Mouse (Mus musculus): ENCODE measurements around the gene Per2. TPM values are rescaled to one million over a fixed set of nuclear protein-coding genes. Genes with fewer than 3 reads are reported as not detected.

The Per2 gene
- polyA plus RNA-seq, 1 experiment from 2014 or later = 7.3 TPM

- H3K4me2 ChIP-seq (replicated peaks; ENCODE audit: low read depth, low read length) = no peak overlapping the region
- H3K36me3 ChIP-seq (ENCODE audit: insufficient read depth, low read length) = peaks cover 38% of the 10 kb centered on the region
- TF ChIP-seq CTCF (IDR thresholded peaks at IDR 0.05) (no peak), EP300 (IDR thresholded peaks at IDR 0.05) (no peak)
- peak overlapping the region; percentile 33; the same call in 1 of the 2 replicates for H3K27ac ChIP-seq (ENCODE audit: low read length)
- H3K9me3 ChIP-seq (ENCODE audit: low read length) = no peaks in the 10 kb centered on the region
- H3K27me3 ChIP-seq (replicated peaks; ENCODE audit: insufficient read depth, low read length) = no peaks in the 10 kb centered on the region
- peaks cover 41% of the 10 kb centered on the region for H3K4me1 ChIP-seq (ENCODE audit: insufficient read depth, low read depth, low read length)
- no peak for DNase-seq (ENCODE audit: low spot score)
- WGBS = 41% methylated on average over 5 of the region's 5 CpGs
- no peak overlapping the region for H3K9ac ChIP-seq (replicated peaks; ENCODE audit: low read depth)
- H3K4me3 ChIP-seq (ENCODE audit: low read depth, low read length) = no peak overlapping the region
- ATAC-seq = no peak
These were observed 7.5 kb downstream of the Per2 start for GRCm38 (mm10) chr1:91451547-91452084.

GRCm38 (mm10) chr1:91450851-91451250 is 8.3 kb downstream of the Per2 start:
- H3K27me3 ChIP-seq (replicated peaks; ENCODE audit: insufficient read depth, low read length) = no peaks in the 10 kb centered on the region
- H3K27ac ChIP-seq (ENCODE audit: low read length) = no peak overlapping the region
- ATAC-seq (no peak), DNase-seq (ENCODE audit: low spot score) (no peak)
- H3K9me3 ChIP-seq (ENCODE audit: low read length) = no peaks in the 10 kb centered on the region
- H3K36me3 ChIP-seq (ENCODE audit: insufficient read depth, low read length) = peaks cover 40% of the 10 kb centered on the region
- TF ChIP-seq CTCF (IDR thresholded peaks at IDR 0.05) = no peak
- no peak for TF ChIP-seq EP300 (IDR thresholded peaks at IDR 0.05)
- no peak overlapping the region for H3K4me2 ChIP-seq (replicated peaks; ENCODE audit: low read depth, low read length)
- H3K4me1 ChIP-seq (ENCODE audit: insufficient read depth, low read depth, low read length) = peaks cover 44% of the 10 kb centered on the region
- WGBS = 65% methylated on average over 5 of the region's 5 CpGs
- H3K9ac ChIP-seq (replicated peaks; ENCODE audit: low read depth) = no peak overlapping the region
- no peak overlapping the region for H3K4me3 ChIP-seq (ENCODE audit: low read depth, low read length)

GRCm38 (mm10) chr1:91448688-91449087 is 10.4 kb downstream of the Per2 start:
- DNase-seq (ENCODE audit: low spot score) (peak; percentile 92), ATAC-seq (peak; percentile 92)
- H3K4me1 ChIP-seq (ENCODE audit: insufficient read depth, low read depth, low read length) = peaks cover 26% of the 10 kb centered on the region; the same call in 1 of the 2 replicates
- H3K27ac ChIP-seq (ENCODE audit: low read length) = peak overlapping the region; percentile 82
- no peaks in the 10 kb centered on the region for H3K9me3 ChIP-seq (ENCODE audit: low read length)
- H3K4me3 ChIP-seq (ENCODE audit: low read depth, low read length) = no peak overlapping the region
- no peaks in the 10 kb centered on the region for H3K27me3 ChIP-seq (replicated peaks; ENCODE audit: insufficient read depth, low read length)
- H3K4me2 ChIP-seq (replicated peaks; ENCODE audit: low read depth, low read length) = no peak overlapping the region
- peaks cover 52% of the 10 kb centered on the region for H3K36me3 ChIP-seq (ENCODE audit: insufficient read depth, low read length)
- H3K9ac ChIP-seq (replicated peaks; ENCODE audit: low read depth) = no peak overlapping the region
- whole genome bisulfite sequencing = 60% methylated on average over 10 of the region's 10 CpGs
- TF ChIP-seq CTCF (IDR thresholded peaks at IDR 0.05) (no peak), EP300 (IDR thresholded peaks at IDR 0.05) (peak; percentile 97)

- H3K36me3 ChIP-seq (ENCODE audit: insufficient read depth, low read length) = peaks cover 61% of the 10 kb centered on the region
- H3K4me1 ChIP-seq (ENCODE audit: insufficient read depth, low read depth, low read length) = peaks cover 11% of the 10 kb centered on the region; the same call in 1 of the 2 replicates
- DNase-seq (ENCODE audit: low spot score) = no peak
- no peaks in the 10 kb centered on the region for H3K27me3 ChIP-seq (replicated peaks; ENCODE audit: insufficient read depth, low read length)
- H3K4me3 ChIP-seq (ENCODE audit: low read depth, low read length) = no peak overlapping the region
- whole genome bisulfite sequencing = 84% methylated on average over 4 of the region's 4 CpGs
- no peaks in the 10 kb centered on the region for H3K9me3 ChIP-seq (ENCODE audit: low read length)
- ATAC-seq = no peak
- no peak overlapping the region for H3K4me2 ChIP-seq (replicated peaks; ENCODE audit: low read depth, low read length)
- no peak for TF ChIP-seq CTCF (IDR thresholded peaks at IDR 0.05)
- no peak for TF ChIP-seq EP300 (IDR thresholded peaks at IDR 0.05)
- no peak overlapping the region for H3K9ac ChIP-seq (replicated peaks; ENCODE audit: low read depth)
- H3K27ac ChIP-seq (ENCODE audit: low read length) = peak overlapping the region; percentile 87
These were observed 12.6 kb downstream of the Per2 start for GRCm38 (mm10) chr1:91446511-91446910.

GRCm38 (mm10) chr1:91446060-91446459 is 13.1 kb downstream of the Per2 start:
- peaks cover 11% of the 10 kb centered on the region; the same call in 1 of the 2 replicates for H3K4me1 ChIP-seq (ENCODE audit: insufficient read depth, low read depth, low read length)
- peak overlapping the region; percentile 87 for H3K27ac ChIP-seq (ENCODE audit: low read length)
- DNase-seq (ENCODE audit: low spot score) (peak; percentile 93), ATAC-seq (peak; percentile 56)
- H3K4me2 ChIP-seq (replicated peaks; ENCODE audit: low read depth, low read length) = no peak overlapping the region
- H3K36me3 ChIP-seq (ENCODE audit: insufficient read depth, low read length) = peaks cover 61% of the 10 kb centered on the region
- H3K27me3 ChIP-seq (replicated peaks; ENCODE audit: insufficient read depth, low read length) = no peaks in the 10 kb centered on the region
- H3K9ac ChIP-seq (replicated peaks; ENCODE audit: low read depth) = no peak overlapping the region
- no peaks in the 10 kb centered on the region for H3K9me3 ChIP-seq (ENCODE audit: low read length)
- 24% methylated on average over 8 of the region's 8 CpGs for WGBS
- no peak overlapping the region for H3K4me3 ChIP-seq (ENCODE audit: low read depth, low read length)
- peak; percentile 11; the same call in 1 of the 2 replicates for TF ChIP-seq CTCF (IDR thresholded peaks at IDR 0.05)
- TF ChIP-seq EP300 (IDR thresholded peaks at IDR 0.05) = peak; percentile 66

GRCm38 (mm10) chr1:91444841-91445830 is 14.0 kb downstream of the Per2 start:
- DNase-seq (ENCODE audit: low spot score) (no peak), ATAC-seq (no peak)
- Histone ChIP-seq H3K4me2 (replicated peaks; ENCODE audit: low read depth, low read length) (no peak overlapping the region), H3K4me3 (ENCODE audit: low read depth, low read length) (no peak overlapping the region), H3K27me3 (replicated peaks; ENCODE audit: insufficient read depth, low read length) (no peaks in the 10 kb centered on the region), H3K36me3 (ENCODE audit: insufficient read depth, low read length) (peaks cover 63% of the 10 kb centered on the region), H3K27ac (ENCODE audit: low read length) (peak overlapping the region; percentile 87), H3K4me1 (ENCODE audit: insufficient read depth, low read depth, low read length) (peaks cover 11% of the 10 kb centered on the region; the same call in 1 of the 2 replicates), H3K9ac (replicated peaks; ENCODE audit: low read depth) (no peak overlapping the region), H3K9me3 (ENCODE audit: low read length) (no peaks in the 10 kb centered on the region)
- TF ChIP-seq CTCF (IDR thresholded peaks at IDR 0.05) (no peak), EP300 (IDR thresholded peaks at IDR 0.05) (no peak)
- WGBS = 85% methylated on average over 17 of the region's 17 CpGs
